26 mouse cellular contexts compared by ENCODE assay signal in genomic region chr3:94388047-94388446, GRCm38 (mm10). TPM values are rescaled to one million over a fixed set of nuclear protein-coding genes. Genes with fewer than 3 reads are reported as not detected.
DNase-seq lines count a peak whose midpoint lies in the region; ATAC-seq lines count a peak whose summit lies in the region.
"Had no signal": no experiment of that assay in that cellular context is flagged by ENCODE, and none has a peak within 500 bp of the region (broad histone marks: within the 10 kb centered on the region; RNA-seq: fewer than 3 reads in every experiment).

No protein-coding gene starts in this region.

- H3K36me3 ChIP-seq in midbrain, embryonic 10.5 days, result no peaks in the 10 kb centered on the region
- no peaks in the 10 kb centered on the region for H3K36me3 ChIP-seq in forebrain, embryonic 12.5 days (replicated peaks)
- H3K36me3 ChIP-seq: heart, embryonic 15.5 days; hindbrain, embryonic 12.5 days; liver, embryonic 12.5 days had no signal

- no peaks in the 10 kb centered on the region for H3K4me1 ChIP-seq in midbrain, embryonic 10.5 days
- H3K4me1 ChIP-seq in forebrain, embryonic 12.5 days, result no peaks in the 10 kb centered on the region
- H3K4me1 ChIP-seq: forebrain, embryonic 13.5 days; heart, embryonic 15.5 days; hindbrain, embryonic 12.5 days; liver, embryonic 12.5 days had no signal

- H3K9me3 ChIP-seq in midbrain, embryonic 10.5 days (replicated peaks), result no peaks in the 10 kb centered on the region
- H3K9me3 ChIP-seq in forebrain, embryonic 12.5 days, result no peaks in the 10 kb centered on the region
- H3K9me3 ChIP-seq: forebrain, embryonic 13.5 days; heart, embryonic 15.5 days; hindbrain, embryonic 12.5 days; liver, embryonic 12.5 days had no signal

- H3K9ac ChIP-seq in forebrain, embryonic 12.5 days, result no peak overlapping the region
- H3K9ac ChIP-seq: forebrain, embryonic 13.5 days; heart, embryonic 15.5 days; hindbrain, embryonic 12.5 days; liver, embryonic 12.5 days had no signal

- no peak overlapping the region for H3K4me3 ChIP-seq in midbrain, embryonic 10.5 days
- H3K4me3 ChIP-seq in forebrain, embryonic 12.5 days (replicated peaks), result no peak overlapping the region
- H3K4me3 ChIP-seq: forebrain, embryonic 13.5 days; heart, embryonic 15.5 days; hindbrain, embryonic 12.5 days; liver, embryonic 12.5 days had no signal

- no peak overlapping the region for H3K4me2 ChIP-seq in forebrain, embryonic 12.5 days
- H3K4me2 ChIP-seq: forebrain, embryonic 13.5 days; heart, embryonic 15.5 days; hindbrain, embryonic 12.5 days; liver, embryonic 12.5 days; midbrain, embryonic 11.5 days had no signal

- H3K27ac ChIP-seq in midbrain, embryonic 10.5 days (replicated peaks), result no peak overlapping the region
- no peak overlapping the region for H3K27ac ChIP-seq in forebrain, embryonic 12.5 days
- H3K27ac ChIP-seq: forebrain, embryonic 13.5 days; heart, embryonic 15.5 days; hindbrain, embryonic 12.5 days; liver, embryonic 12.5 days had no signal

- ATAC-seq in inflammation-experienced regulatory T-cells, adult 6 months, result peak; percentile 86
- ATAC-seq in forebrain, embryonic 12.5 days (ENCODE audit: low FRiP score), result no peak
- ATAC-seq: forebrain, embryonic 13.5 days; liver, embryonic 12.5 days had no signal

- WGBS in midbrain, embryonic 10.5 days, result 82% methylated on average over 5 of the region's 5 CpGs
- WGBS in forebrain, embryonic 12.5 days, result 84% methylated on average over 5 of the region's 5 CpGs

- DNase-seq in retina, postnatal 1 day, result peak; percentile 29
- DNase-seq in retina, embryonic 14.5 days (ENCODE audit: low spot score), result no peak
- peak; percentile 91 for DNase-seq in thymus, postnatal 0 days (ENCODE audit: low spot score)
- no peak for DNase-seq in midbrain, embryonic 10.5 days (ENCODE audit: low spot score)
- DNase-seq in left cerebral cortex, adult 11 months (ENCODE audit: low spot score), result no peak
- DNase-seq in urinary bladder, adult 18-20 months (ENCODE audit: low spot score in 2 of 2), result no peak
- DNase-seq: adrenal gland, postnatal 10 days; cerebellum, postnatal 25 days; heart, adult 11 months; kidney, adult 9 months; lung, adult 2 months; right cerebral cortex, adult 18-20 months had no signal

- no peaks in the 10 kb centered on the region for H3K27me3 ChIP-seq in midbrain, embryonic 10.5 days (ENCODE audit: low read depth, poor library complexity, severe bottlenecking)
- no peaks in the 10 kb centered on the region for H3K27me3 ChIP-seq in forebrain, embryonic 12.5 days
- H3K27me3 ChIP-seq: forebrain, embryonic 13.5 days; heart, embryonic 15.5 days; hindbrain, embryonic 12.5 days had no signal

RNA-seq across cellular contexts. Expression of gene Lingo4, which starts 10.3 kb away (rescaled TPM):
- 1 to 10 TPM in 2 of 3 experiments, under 1 TPM in 1; 0.45 to 2.3 (median 1.5) TPM for polyA plus RNA-seq in inflammation-experienced regulatory T-cells, adult 6 months (2017; shearing (Covaris generic))
- polyA plus RNA-seq in thymus, postnatal 0 days (2015; fragmentation: Nextera tagmentation; extraction: Ambion mirVana), result 8.2 and 14.0 TPM in 2 replicates
- 0.71 and 0.72 TPM in 2 replicates for polyA plus RNA-seq in midbrain, embryonic 10.5 days (2016; fragmentation: Nextera tagmentation; extraction: Ambion mirVana)
- polyA plus RNA-seq in forebrain, embryonic 12.5 days (2016; fragmentation: Nextera tagmentation; extraction: Ambion mirVana), result 0.78 and 0.82 TPM in 2 replicates
- polyA plus RNA-seq: limb, embryonic 11.5 days had no signal

RNA-seq across cellular contexts. Expression of gene Rorc, which starts 15.5 kb away (rescaled TPM):
- polyA plus RNA-seq in inflammation-experienced regulatory T-cells, adult 6 months (2017; shearing (Covaris generic)), result 10 to 100 TPM in 2 of 3 experiments, 1 to 10 TPM in 1; 5.4 to 13.2 (median 13.1) TPM
- polyA plus RNA-seq in thymus, postnatal 0 days (2015; fragmentation: Nextera tagmentation; extraction: Ambion mirVana), result 170 and 185 TPM in 2 replicates
- polyA plus RNA-seq in midbrain, embryonic 10.5 days (2016; fragmentation: Nextera tagmentation; extraction: Ambion mirVana), result 0.14 TPM in 1 of 2 replicates, not detected in the other
- polyA plus RNA-seq in forebrain, embryonic 12.5 days (2016; fragmentation: Nextera tagmentation; extraction: Ambion mirVana), result 1.3 and 2.0 TPM in 2 replicates
- polyA plus RNA-seq: neural tube, embryonic 11.5 days had no signal

RNA-seq across cellular contexts. Expression of gene Tdrkh, which starts 25.0 kb away (rescaled TPM):
- 10 to 100 TPM in 1 of 3 experiments, 1 to 10 TPM in 2; 4.8 to 11.2 (median 7.8) TPM for polyA plus RNA-seq in inflammation-experienced regulatory T-cells, adult 6 months (2017; shearing (Covaris generic))
- polyA plus RNA-seq in thymus, postnatal 0 days (2015; fragmentation: Nextera tagmentation; extraction: Ambion mirVana), result 34.3 and 39.1 TPM in 2 replicates
- 45.2 and 53.8 TPM in 2 replicates for polyA plus RNA-seq in midbrain, embryonic 10.5 days (2016; fragmentation: Nextera tagmentation; extraction: Ambion mirVana)
- polyA plus RNA-seq in forebrain, embryonic 12.5 days (2016; fragmentation: Nextera tagmentation; extraction: Ambion mirVana), result 67.2 and 67.8 TPM in 2 replicates
- polyA plus RNA-seq: small intestine, adult 2 months had no signal

RNA-seq across cellular contexts. Expression of gene C2cd4d, which starts 25.8 kb away (rescaled TPM):
- polyA plus RNA-seq in inflammation-experienced regulatory T-cells, adult 6 months (2017; shearing (Covaris generic)), result not detected
- 1.8 and 3.6 TPM in 2 replicates for polyA plus RNA-seq in thymus, postnatal 0 days (2015; fragmentation: Nextera tagmentation; extraction: Ambion mirVana)
- 0.23 and 0.68 TPM in 2 replicates for polyA plus RNA-seq in midbrain, embryonic 10.5 days (2016; fragmentation: Nextera tagmentation; extraction: Ambion mirVana)
- 0.87 and 1.8 TPM in 2 replicates for polyA plus RNA-seq in forebrain, embryonic 12.5 days (2016; fragmentation: Nextera tagmentation; extraction: Ambion mirVana)

RNA-seq across cellular contexts. Expression of gene Them5, which starts 46.1 kb away (rescaled TPM):
- not detected for polyA plus RNA-seq in inflammation-experienced regulatory T-cells, adult 6 months (2017; shearing (Covaris generic))
- polyA plus RNA-seq in thymus, postnatal 0 days (2015; fragmentation: Nextera tagmentation; extraction: Ambion mirVana), result 0.27 and 0.47 TPM in 2 replicates
- not detected in 2 replicates for polyA plus RNA-seq in midbrain, embryonic 10.5 days (2016; fragmentation: Nextera tagmentation; extraction: Ambion mirVana)
- polyA plus RNA-seq in forebrain, embryonic 12.5 days (2016; fragmentation: Nextera tagmentation; extraction: Ambion mirVana), result 0.31 and 0.32 TPM in 2 replicates
- polyA plus RNA-seq: embryonic facial prominence, embryonic 11.5 days; frontal cortex, adult 2 months; hindbrain, embryonic 12.5 days; intestine, embryonic 14.5 days; large intestine, adult 2 months; limb, embryonic 11.5 days; liver, embryonic 12.5 days; small intestine, adult 2 months had no signal

Comparison
In these comparisons a context has a peak if more than half of its experiments do, and no peak if none do; other contexts are left out.
1. DNase-seq: peak in retina, postnatal 1 day (single experiment) and thymus, postnatal 0 days (single experiment); none in retina, embryonic 14.5 days (single experiment), midbrain, embryonic 10.5 days (single experiment), left cerebral cortex, adult 11 months (single experiment) and urinary bladder, adult 18-20 months (0 of 2).
2. RNA of gene Rorc, which starts 15.5 kb away (polyA plus RNA-seq): 170 to 185 TPM in thymus, postnatal 0 days; 5.4 to 13.2 TPM in inflammation-experienced regulatory T-cells, adult 6 months, 1.3 to 2.0 TPM in forebrain, embryonic 12.5 days and 0.14 TPM in midbrain, embryonic 10.5 days; every median in the first group is over 10 times any median in the second.